Mouse (Mus musculus) right cerebral cortex, adult 18-20 months (tissue): ENCODE data around the gene Slc4a4.

Experiments used
- DNase-seq: peaks from one replicate; pipeline ENCODE4 v3.0.0; 2022; ENCODE audit warnings: mixed read lengths

Slc4a4 gene

DNA sequence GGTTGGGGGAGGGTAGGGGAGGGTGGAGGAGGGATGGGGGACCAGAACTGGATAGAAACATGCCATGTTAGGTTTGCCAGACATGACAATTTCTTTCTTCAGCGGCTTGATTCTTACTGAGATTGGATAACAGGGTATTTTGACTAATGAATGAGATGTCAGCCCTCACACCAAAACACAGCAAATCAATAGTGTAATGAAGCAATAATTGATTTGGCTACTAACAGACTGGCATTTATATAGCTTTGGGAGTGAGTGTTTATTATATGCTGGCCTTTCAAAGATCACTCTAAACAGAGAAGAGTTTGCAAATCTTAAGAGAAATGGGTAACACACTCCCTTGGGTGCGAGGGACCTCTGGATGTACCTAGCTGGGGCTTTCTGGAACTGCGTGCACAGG is 30.6 kb downstream of the Slc4a4 start:
- no peak for DNase-seq

GRCm38 (mm10) chr5:88917630-88918029 is 31.0 kb downstream of the Slc4a4 start:
- no peak for DNase-seq

DNA sequence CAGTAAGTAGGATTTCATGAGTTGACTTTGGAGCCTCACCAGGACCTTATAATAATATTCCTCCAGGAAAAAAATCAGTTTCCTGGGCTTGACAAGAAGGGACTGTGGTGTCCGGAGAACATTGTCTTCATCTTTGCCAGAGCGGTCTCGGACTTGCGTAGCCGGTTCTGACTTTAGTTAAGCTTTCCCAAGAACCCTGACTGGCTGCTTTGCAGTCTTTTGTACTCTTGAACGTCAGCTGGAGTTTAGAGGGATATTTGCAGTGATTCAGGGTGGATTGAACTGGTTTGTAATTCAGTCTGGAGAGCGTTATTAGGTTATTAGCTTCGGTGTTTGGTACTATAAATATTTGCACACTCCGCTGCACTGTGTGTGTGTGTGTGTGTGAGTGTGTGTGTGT is 31.9 kb downstream of the Slc4a4 start:
- no peak for DNase-seq

DNA sequence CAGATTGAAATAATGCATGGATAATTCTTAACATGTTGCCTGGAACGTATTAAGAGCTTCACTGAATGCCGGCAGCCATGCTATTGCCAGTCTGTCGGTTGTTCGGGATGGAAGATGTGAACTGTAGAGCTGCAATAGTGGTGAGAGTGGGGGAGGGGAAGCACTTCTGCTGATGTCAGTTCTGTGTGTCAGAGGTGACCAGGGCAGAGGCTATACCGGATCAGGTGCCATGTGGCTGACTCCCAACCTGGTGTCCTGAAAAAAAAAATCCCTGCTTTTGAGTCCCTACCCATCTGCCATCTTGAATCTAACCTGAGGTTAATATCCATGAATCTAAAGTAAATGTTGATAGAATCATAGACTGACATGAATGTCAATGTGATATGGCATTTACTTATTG is 39.0 kb downstream of the Slc4a4 start:
- DNase-seq, result no peak

- peak; percentile 57 for DNase-seq
Observed at GRCm38 (mm10) chr5:88928201-88928916, 41.7 kb downstream of the Slc4a4 start.

GRCm38 (mm10) chr5:88929392-88930094 is 42.9 kb downstream of the Slc4a4 start:
- DNase-seq, result peak; percentile 79

DNA sequence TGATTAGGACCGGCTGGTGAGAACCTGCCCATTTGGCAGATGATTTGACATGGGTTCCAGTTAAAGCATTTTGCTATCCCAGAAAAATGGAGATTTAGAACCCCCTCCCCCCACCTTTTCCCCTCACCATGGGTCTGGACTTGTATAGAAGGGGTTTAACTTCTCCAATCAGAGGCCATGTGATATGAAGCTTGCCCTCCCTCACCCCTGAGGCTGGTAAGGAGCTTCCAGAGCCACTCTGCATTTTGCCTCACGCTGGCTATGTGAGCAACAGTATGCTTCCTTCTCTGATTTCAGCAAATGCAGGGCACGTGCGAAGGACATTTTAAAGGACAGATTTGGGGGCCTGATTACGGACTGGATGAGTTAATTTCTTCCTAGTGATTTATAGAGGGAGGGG is 43.5 kb downstream of the Slc4a4 start:
- no peak for DNase-seq

DNA sequence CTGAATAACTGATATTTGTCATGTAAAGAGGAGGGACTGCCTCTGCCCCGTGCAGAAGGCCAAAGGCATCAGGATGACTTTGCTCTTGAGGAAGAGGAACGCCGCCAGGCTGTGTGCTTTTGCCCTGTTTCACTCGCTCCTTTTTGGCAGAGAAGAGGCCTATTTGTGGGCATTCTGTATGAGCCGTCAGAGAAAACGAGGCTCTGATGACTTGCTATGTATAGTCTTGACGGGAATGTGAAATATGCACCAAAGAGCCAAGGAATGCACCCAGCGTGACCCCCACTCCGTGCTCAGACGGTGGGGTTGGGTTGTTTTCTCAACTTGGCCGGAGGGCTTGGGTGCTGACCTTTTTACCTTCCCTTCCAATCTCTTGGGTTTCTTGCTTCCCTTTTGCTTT is 44.0 kb downstream of the Slc4a4 start:
- DNase-seq, result no peak

DNA sequence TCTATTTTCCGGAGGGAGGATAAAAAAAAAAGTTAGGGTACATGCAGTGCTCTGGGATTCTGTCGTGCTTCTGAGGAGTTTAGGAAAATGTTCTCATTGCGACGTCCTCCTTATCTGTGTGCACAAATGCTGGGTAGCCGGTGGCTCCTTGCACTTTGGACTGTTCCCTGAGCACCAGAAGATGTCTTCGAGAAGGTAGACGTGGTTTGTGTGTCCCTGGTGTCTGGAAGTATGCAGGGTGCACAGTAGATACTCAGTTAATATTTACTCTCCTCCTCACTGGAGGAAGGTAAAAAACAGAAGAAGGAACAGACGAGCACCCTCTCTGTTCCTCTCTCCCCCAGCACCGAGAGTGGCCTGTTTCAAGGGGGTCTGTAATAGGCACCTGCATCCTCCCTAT is 44.6 kb downstream of the Slc4a4 start:
- DNase-seq, result no peak

DNA sequence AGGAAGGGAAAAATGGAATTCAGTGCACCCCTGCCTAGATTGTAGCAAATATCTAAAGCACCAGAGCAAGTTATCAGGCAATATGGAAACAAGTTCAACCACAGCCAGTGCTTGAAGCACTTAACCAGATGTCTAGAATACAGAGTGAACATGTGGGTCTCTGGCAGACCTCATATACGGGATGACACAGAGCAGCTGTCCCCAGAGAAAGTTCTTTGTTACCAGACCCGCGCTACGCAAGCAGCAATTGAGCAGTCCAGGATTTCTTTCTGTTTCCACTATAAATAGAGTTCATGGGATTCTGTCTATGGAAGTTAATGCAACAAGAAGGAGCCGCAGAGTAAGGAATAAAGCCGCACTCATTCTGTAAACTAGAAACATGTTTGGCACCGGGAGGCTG is 46.8 kb downstream of the Slc4a4 start:
- DNase-seq, result no peak

DNA sequence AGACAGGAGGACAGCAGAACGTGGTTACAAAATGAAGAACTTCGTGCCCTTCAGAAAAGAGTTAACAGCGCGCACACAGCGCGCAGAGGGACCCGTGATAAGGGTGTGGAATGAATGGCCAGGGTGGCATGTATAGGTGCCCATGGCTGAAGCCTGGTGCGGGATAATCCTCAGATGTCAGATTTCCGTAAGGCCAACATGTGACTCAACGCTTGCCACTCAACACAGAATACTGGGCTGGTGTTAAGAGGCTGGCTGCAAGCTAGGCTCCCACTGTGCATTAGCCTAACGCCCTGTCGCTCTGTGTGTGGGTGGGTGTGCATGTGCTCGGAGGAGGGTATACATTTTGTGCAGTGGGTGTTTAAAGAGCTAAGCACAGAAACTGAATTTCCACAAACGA is 47.3 kb downstream of the Slc4a4 start:
- peak; percentile 84 for DNase-seq

- DNase-seq, result no peak
Observed at GRCm38 (mm10) chr5:88938208-88938607, 51.6 kb downstream of the Slc4a4 start.

DNA sequence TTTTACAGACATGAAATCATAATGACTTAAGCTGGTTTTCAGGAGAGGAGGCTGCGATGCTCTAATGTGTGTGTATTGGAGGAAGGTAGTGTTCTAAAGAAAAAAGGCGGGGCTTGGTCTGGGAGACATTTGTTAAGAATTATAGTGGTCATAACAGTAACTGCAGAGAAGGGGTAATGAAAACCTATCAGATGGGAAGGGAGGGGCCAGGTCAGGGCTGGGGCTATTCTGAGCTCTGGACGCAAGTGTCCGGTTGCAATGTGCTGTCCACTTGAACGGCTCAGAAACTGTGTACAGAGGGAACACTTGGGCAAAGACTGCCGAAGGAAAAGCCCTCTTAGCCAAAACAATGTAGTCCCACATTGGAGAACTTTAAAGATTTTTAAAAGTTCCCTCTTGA is 52.5 kb downstream of the Slc4a4 start:
- no peak for DNase-seq

GRCm38 (mm10) chr5:88939782-88940181 is 53.2 kb downstream of the Slc4a4 start:
- DNase-seq, result no peak

- no peak for DNase-seq
Observed at GRCm38 (mm10) chr5:88941905-88942304, 55.3 kb downstream of the Slc4a4 start.

- peak; percentile 53 for DNase-seq
Observed at GRCm38 (mm10) chr5:88945661-88946339, 59.2 kb downstream of the Slc4a4 start.

- no peak for DNase-seq
Observed at GRCm38 (mm10) chr5:88950337-88950736, 63.7 kb downstream of the Slc4a4 start.

DNA sequence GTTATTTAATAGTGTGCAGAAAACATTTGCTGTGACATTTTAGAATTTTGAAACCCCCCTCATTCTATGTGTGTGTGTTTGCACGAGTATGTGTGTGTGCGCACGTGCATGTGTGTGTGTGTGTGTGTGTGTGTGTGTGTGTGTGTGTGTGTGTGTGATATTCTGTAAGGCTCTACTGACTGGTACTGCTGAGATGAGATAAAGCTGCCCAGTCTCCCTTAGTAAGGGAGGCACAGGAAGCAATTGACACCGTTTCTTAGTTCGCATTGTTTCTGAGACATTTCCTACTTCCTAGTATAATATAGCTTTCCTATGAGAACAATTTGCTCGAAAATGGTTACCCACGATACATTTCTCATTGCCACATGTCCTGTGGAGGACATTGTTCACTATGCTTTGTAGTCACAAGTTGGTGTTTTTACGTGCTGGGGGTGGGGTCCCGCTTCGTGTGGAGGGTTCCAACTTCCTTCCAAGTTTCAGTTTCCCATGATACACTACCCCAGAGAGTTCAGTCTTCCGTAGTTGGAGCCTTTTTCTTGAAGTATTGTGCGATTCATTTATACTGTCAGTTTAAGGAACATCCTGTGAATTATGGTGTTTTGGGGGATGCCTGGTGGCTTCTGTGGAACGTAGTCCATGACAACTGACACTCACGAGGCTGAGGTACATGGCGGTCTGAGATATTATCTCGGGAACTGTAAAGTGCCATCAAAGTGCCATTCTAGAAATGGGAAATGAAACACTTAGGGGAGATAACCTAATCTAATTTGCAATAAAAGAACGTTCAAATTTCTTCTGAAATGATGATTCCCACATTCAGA is 66.3 kb downstream of the Slc4a4 start:
- no peak for DNase-seq

- no peak for DNase-seq
Observed at GRCm38 (mm10) chr5:88957735-88958134, 71.1 kb downstream of the Slc4a4 start.

GRCm38 (mm10) chr5:88958966-88959365 is 72.3 kb downstream of the Slc4a4 start:
- peak; percentile 84 for DNase-seq

DNA sequence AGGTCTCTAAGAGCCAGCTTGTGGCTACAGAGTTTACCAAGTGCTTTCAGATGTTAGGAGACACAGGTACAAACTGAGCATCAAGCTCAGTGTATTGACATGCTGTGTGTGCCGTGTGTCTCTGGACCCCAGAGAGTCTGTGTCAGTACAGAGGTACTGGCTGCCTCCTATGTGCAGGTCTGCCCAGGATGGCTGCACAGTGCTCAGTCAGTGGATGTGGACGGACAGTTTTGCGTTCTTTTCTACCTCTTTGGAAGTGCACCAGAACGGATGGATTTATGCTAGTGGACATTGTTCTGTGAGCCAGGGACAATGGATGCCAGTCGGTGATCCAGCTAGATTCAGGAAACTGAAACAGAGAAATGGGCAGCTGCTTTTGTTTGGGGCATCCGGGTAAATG is 72.8 kb downstream of the Slc4a4 start:
- DNase-seq, result no peak

DNA sequence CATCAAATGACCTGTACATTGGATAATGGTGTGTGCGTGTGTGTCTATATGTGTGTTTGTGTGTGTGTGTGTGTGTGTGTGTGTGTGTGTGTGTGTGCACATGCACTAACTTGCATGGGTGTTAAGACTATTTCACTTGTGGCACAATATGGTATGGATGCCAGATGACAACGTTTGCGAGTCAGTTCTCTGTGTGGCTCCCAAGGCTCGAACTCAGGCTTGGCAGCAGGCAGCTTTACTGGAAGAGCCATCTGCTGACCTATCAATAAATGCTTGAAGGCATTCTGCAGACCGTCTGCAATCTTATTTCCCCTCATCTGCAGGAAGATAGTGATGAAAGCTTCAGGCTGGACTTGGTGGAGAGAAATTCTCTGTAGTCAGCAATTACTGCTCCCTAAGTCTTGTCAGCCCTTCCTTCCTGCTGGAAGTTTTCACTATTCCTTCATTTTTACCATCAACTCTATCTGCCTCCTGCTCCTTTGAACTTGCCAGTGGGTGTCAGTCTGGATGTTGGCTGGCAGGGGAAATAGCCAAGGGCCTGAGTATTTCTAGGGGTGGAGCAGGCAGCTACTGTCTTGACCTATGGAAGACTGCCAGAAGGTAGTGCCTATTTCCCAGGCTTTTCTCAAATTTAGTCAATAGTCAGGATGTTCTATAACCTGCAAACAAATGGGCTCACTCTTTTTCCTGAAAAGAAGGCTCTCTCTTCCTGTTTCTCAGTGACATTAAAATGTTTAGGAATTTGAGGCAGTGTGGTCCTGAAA is 73.9 kb downstream of the Slc4a4 start:
- no peak for DNase-seq
